Mouse (Mus musculus): ENCODE measurements at regions not wholly inside any gene's neighbourhood (a gene's known extent, or its start where the extent isn't known, plus 50 kb on each side); places are given as distances from the start of the nearest gene placed in this dataset.

- Histone ChIP-seq H3K4me3 (ENCODE audit: low read depth, low read length) (no peak overlapping the region), H3K9me3 (ENCODE audit: low read length) (no peaks in the 10 kb centered on the region), H3K9ac (replicated peaks; ENCODE audit: low read depth) (no peak overlapping the region), H3K4me1 (ENCODE audit: insufficient read depth, low read depth, low read length) (peaks cover 13% of the 10 kb centered on the region; the same call in 1 of the 2 replicates), H3K27ac (ENCODE audit: low read length) (no peak overlapping the region), H3K36me3 (ENCODE audit: insufficient read depth, low read length) (no peaks in the 10 kb centered on the region), H3K27me3 (replicated peaks; ENCODE audit: insufficient read depth, low read length) (no peaks in the 10 kb centered on the region), H3K4me2 (replicated peaks; ENCODE audit: low read depth, low read length) (no peak overlapping the region)
- DNase-seq (ENCODE audit: low spot score) (peak; percentile 39), ATAC-seq (no peak)
- TF ChIP-seq EP300 (IDR thresholded peaks at IDR 0.05) (no peak), CTCF (IDR thresholded peaks at IDR 0.05) (no peak)
- WGBS: 64% methylated on average over 22 of the region's 22 CpGs
Observed at GRCm38 (mm10) chr8:126854121-126855055, 91.3 kb downstream of the Tomm20 start.

DNA sequence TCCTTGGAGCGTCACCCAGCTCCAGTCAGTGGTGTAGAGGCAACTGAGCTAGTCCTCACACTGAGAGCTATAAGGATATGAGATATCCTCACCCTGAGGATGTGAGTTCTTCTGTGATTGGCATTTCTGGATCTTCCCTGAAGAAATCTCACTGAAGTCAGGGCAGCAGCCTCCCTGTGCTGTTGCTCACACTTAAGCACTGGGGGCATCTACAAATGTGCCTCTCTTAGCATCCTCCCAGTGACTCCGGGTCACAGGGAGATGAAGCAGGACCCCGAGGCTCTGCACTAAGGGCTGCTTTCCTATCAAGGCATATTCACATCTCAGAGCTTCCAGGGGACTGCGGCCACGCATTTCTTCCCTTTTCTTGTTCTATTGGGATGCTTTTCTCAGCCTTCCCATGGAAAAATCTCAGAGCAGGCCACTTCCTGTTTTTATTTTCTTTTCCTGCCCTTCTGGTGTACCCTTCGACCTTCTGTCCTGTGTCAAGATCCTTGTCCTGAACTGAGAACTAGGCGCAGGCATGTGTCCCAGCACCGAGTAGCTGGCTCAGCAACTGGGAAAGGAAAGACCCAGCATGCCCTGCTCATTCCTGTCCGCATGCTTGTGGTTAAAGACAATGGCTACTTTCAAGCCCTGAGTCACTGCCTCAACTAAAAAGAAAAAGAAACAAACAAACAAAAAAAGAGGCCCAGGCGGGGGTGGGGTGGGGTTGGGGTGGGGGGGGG is 92.8 kb downstream of the Tomm20 start:
- H3K4me2 ChIP-seq (replicated peaks; ENCODE audit: low read depth, low read length): no peak overlapping the region
- ATAC-seq: peak; percentile 41
- WGBS: 40% methylated on average over 10 of the region's 10 CpGs
- peak overlapping the region; percentile 89 for H3K27ac ChIP-seq (ENCODE audit: low read length)
- TF ChIP-seq CTCF (IDR thresholded peaks at IDR 0.05) (no peak), EP300 (IDR thresholded peaks at IDR 0.05) (0 out of 2 replicates have a peak, but pooled peaks have one; percentile 7)
- peak; percentile 76 for DNase-seq (ENCODE audit: low spot score)
- peaks cover 23% of the 10 kb centered on the region; the same call in 1 of the 2 replicates for H3K4me1 ChIP-seq (ENCODE audit: insufficient read depth, low read depth, low read length)
- no peaks in the 10 kb centered on the region for H3K27me3 ChIP-seq (replicated peaks; ENCODE audit: insufficient read depth, low read length)
- H3K4me3 ChIP-seq (ENCODE audit: low read depth, low read length): no peak overlapping the region
- H3K9ac ChIP-seq (replicated peaks; ENCODE audit: low read depth): no peak overlapping the region; the same call in 1 of the 2 replicates
- no peaks in the 10 kb centered on the region for H3K9me3 ChIP-seq (ENCODE audit: low read length)
- no peaks in the 10 kb centered on the region for H3K36me3 ChIP-seq (ENCODE audit: insufficient read depth, low read length)

GRCm38 (mm10) chr8:126852184-126852583 is 93.5 kb downstream of the Tomm20 start:
- Histone ChIP-seq H3K27ac (ENCODE audit: low read length) (peak overlapping the region; percentile 89), H3K4me2 (replicated peaks; ENCODE audit: low read depth, low read length) (no peak overlapping the region), H3K9me3 (ENCODE audit: low read length) (no peaks in the 10 kb centered on the region), H3K4me3 (ENCODE audit: low read depth, low read length) (no peak overlapping the region), H3K9ac (replicated peaks; ENCODE audit: low read depth) (no peak overlapping the region; the same call in 1 of the 2 replicates), H3K36me3 (ENCODE audit: insufficient read depth, low read length) (no peaks in the 10 kb centered on the region), H3K27me3 (replicated peaks; ENCODE audit: insufficient read depth, low read length) (no peaks in the 10 kb centered on the region), H3K4me1 (ENCODE audit: insufficient read depth, low read depth, low read length) (peaks cover 30% of the 10 kb centered on the region; the same call in 1 of the 2 replicates)
- TF ChIP-seq EP300 (IDR thresholded peaks at IDR 0.05): peak; percentile 89
- no peak for TF ChIP-seq CTCF (IDR thresholded peaks at IDR 0.05)
- ATAC-seq: peak; percentile 65
- DNase-seq (ENCODE audit: low spot score): peak; percentile 86
- 39% methylated on average over 5 of the region's 5 CpGs for WGBS

DNA sequence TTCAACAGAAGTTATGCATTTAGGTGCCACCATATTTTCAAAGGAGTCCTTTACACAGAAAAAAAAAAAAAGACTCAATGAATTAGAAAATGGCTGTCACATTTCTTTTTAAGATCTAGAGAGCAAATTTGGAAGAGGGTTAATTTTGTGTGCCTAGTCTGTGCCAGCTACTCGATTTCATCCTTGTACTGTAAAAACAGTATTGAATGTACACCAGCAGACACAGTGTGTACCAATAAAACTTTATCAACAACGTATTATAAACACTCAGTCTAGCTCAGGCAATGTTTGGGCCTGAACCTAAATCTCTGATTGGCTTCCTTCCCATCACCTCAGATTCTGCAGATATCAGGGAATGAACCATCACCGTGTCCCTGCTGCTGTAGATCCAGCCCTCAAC is 93.9 kb downstream of the Tomm20 start:
- no peak overlapping the region for H3K4me2 ChIP-seq (replicated peaks; ENCODE audit: low read depth, low read length)
- H3K36me3 ChIP-seq (ENCODE audit: insufficient read depth, low read length): no peaks in the 10 kb centered on the region
- H3K4me3 ChIP-seq (ENCODE audit: low read depth, low read length): no peak overlapping the region
- peaks cover 32% of the 10 kb centered on the region; the same call in 1 of the 2 replicates for H3K4me1 ChIP-seq (ENCODE audit: insufficient read depth, low read depth, low read length)
- H3K9ac ChIP-seq (replicated peaks; ENCODE audit: low read depth): no peak overlapping the region
- peak overlapping the region; percentile 89 for H3K27ac ChIP-seq (ENCODE audit: low read length)
- H3K9me3 ChIP-seq (ENCODE audit: low read length): no peaks in the 10 kb centered on the region
- no peaks in the 10 kb centered on the region for H3K27me3 ChIP-seq (replicated peaks; ENCODE audit: insufficient read depth, low read length)
- TF ChIP-seq CTCF (IDR thresholded peaks at IDR 0.05): no peak
- no peak for TF ChIP-seq EP300 (IDR thresholded peaks at IDR 0.05)
- DNase-seq (ENCODE audit: low spot score) (no peak), ATAC-seq (no peak)
- 74% methylated on average over 3 of the region's 3 CpGs for WGBS

- no peaks in the 10 kb centered on the region for H3K36me3 ChIP-seq (ENCODE audit: insufficient read depth, low read length)
- no peak for DNase-seq (ENCODE audit: low spot score)
- H3K4me1 ChIP-seq (ENCODE audit: insufficient read depth, low read depth, low read length): peaks cover 37% of the 10 kb centered on the region; the same call in 1 of the 2 replicates
- H3K4me2 ChIP-seq (replicated peaks; ENCODE audit: low read depth, low read length): no peak overlapping the region
- ATAC-seq: no peak
- no peaks in the 10 kb centered on the region for H3K9me3 ChIP-seq (ENCODE audit: low read length)
- H3K4me3 ChIP-seq (ENCODE audit: low read depth, low read length): no peak overlapping the region
- no peaks in the 10 kb centered on the region for H3K27me3 ChIP-seq (replicated peaks; ENCODE audit: insufficient read depth, low read length)
- 44% methylated on average over 1 of the region's 1 CpGs for WGBS
- no peak for TF ChIP-seq CTCF (IDR thresholded peaks at IDR 0.05)
- no peak for TF ChIP-seq EP300 (IDR thresholded peaks at IDR 0.05)
- peak overlapping the region; percentile 75 for H3K27ac ChIP-seq (ENCODE audit: low read length)
- H3K9ac ChIP-seq (replicated peaks; ENCODE audit: low read depth): no peak overlapping the region
Observed at GRCm38 (mm10) chr8:126850189-126850535, 95.5 kb downstream of the Tomm20 start.
